Mouse (Mus musculus) brain, adult 2 months (tissue): ENCODE results near the gene 2610028H24Rik.
A peak's percentile ranks its signal among the peaks of the same experiment; 100 is the strongest.

ENCODE experiments used
- DNase-seq: peaks from one replicate; pipeline ENCODE4 v3.0.0; 2011; ENCODE audit warnings: low read depth, low spot score

The 2610028H24Rik gene

GRCm38 (mm10) chr10:76448851-76449250, at the start of gene 2610028H24Rik:
Gene 2610028H24Rik (plus strand): TSS chr10:76449081.
- DNase-seq, result no peak

GRCm38 (mm10) chr10:76408520-76408919, 40.4 kb upstream of the 2610028H24Rik start:
- peak; percentile 64 for DNase-seq

GRCm38 (mm10) chr10:76416811-76417210, 32.1 kb upstream of the 2610028H24Rik start:
- DNase-seq, result peak; percentile 93

- DNase-seq, result no peak
Observed at GRCm38 (mm10) chr10:76425674-76426073, 23.2 kb upstream of the 2610028H24Rik start.

GRCm38 (mm10) chr10:76433925-76434324, 15.0 kb upstream of the 2610028H24Rik start:
- no peak for DNase-seq

GRCm38 (mm10) chr10:76439107-76439890, 9.6 kb upstream of the 2610028H24Rik start:
- DNase-seq, result no peak

GRCm38 (mm10) chr10:76440281-76440680, 8.6 kb upstream of the 2610028H24Rik start, which contains the start of gene AC141477.1:
Gene AC141477.1 (minus strand): TSS chr10:76440444.
- DNase-seq, result no peak

GRCm38 (mm10) chr10:76442178-76443088, 6.4 kb upstream of the 2610028H24Rik start, which contains the start of gene Pcnt:
Gene Pcnt (minus strand): TSS chr10:76442786.
- DNase-seq, result peak; percentile 99

GRCm38 (mm10) chr10:76445996-76446681, 2.7 kb upstream of the 2610028H24Rik start:
- DNase-seq, result no peak

- DNase-seq, result peak; percentile 15
Observed at GRCm38 (mm10) chr10:76447406-76448229, 1.3 kb upstream of the 2610028H24Rik start.

GRCm38 (mm10) chr10:76455289-76455688, 6.4 kb downstream of the 2610028H24Rik start:
- peak; percentile 72 for DNase-seq

GRCm38 (mm10) chr10:76461255-76461654, 12.4 kb downstream of the 2610028H24Rik start:
- DNase-seq, result no peak

- peak; percentile 62 for DNase-seq
Observed at GRCm38 (mm10) chr10:76462312-76462711, 13.4 kb downstream of the 2610028H24Rik start.

- DNase-seq, result no peak
Observed at GRCm38 (mm10) chr10:76462721-76463120, 13.8 kb downstream of the 2610028H24Rik start.

- DNase-seq, result peak; percentile 97
Observed at GRCm38 (mm10) chr10:76468203-76469162, 19.6 kb downstream of the 2610028H24Rik start, which contains the start of the genes Mcm3ap and Ybey. Gene Mcm3ap (plus strand): TSS chr10:76468927. Gene Ybey (minus strand): TSS chr10:76469114.

GRCm38 (mm10) chr10:76473759-76474158, 24.9 kb downstream of the 2610028H24Rik start:
- no peak for DNase-seq

- DNase-seq, result no peak
Observed at GRCm38 (mm10) chr10:76480851-76481250, 32.0 kb downstream of the 2610028H24Rik start.

GRCm38 (mm10) chr10:76481480-76481879, 32.6 kb downstream of the 2610028H24Rik start:
- DNase-seq, result no peak

- DNase-seq, result no peak
Observed at GRCm38 (mm10) chr10:76486302-76486701, 37.4 kb downstream of the 2610028H24Rik start.
